Mouse (Mus musculus) right cerebral cortex, adult 18-20 months (tissue): ENCODE measurements around the gene Cd40.

Source experiments
- DNase-seq: peaks from one replicate; pipeline ENCODE4 v3.0.0; 2022; ENCODE audit warnings: mixed read lengths

The Cd40 gene

GRCm38 (mm10) chr2:165054888-165055852 is at the start of gene Cd40:
Cd40 (plus strand) TSS chr2:165055627.
- no peak for DNase-seq

- DNase-seq = no peak
Observed at GRCm38 (mm10) chr2:165006813-165007212, 48.6 kb upstream of the Cd40 start.

DNA sequence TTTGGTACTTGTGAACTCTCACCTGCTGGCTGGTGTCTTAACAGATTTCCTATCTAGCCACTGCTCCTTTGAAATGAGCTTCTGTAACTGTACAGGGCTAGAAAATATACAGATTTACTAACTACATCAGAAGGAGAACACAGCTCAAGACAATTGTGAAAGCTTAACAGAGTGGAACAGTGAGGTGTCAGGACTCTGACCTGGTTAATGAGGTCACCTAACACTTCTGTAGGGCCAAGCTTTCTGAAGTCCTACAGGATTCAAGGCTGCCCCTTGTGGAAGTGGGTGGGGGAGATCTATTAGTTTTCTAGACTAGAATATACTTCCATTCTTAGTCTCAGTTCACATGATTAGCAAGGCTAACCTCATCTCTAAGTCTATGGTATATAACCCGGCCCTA is 47.4 kb upstream of the Cd40 start:
- no peak for DNase-seq

DNA sequence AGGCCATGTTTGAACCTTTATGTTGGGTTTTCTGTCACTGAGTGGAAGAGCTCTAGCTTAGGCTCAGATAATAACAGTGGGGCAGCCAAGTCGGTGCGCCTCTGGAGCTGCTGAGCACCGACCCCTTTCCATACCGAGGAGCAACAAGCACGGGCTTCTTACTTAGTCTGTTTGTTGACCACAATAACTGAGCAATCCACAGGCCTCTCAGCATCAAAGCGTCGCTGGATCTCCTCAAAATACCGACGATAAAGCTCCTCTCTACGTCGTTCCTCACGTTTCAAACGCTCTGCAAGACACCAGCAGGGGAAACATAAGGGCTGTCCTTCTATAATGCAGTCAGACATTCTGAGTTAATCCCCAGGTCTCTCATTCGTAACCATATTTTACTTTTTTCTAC is 46.3 kb upstream of the Cd40 start:
- DNase-seq = no peak

GRCm38 (mm10) chr2:165009581-165009980 is 45.8 kb upstream of the Cd40 start:
- no peak for DNase-seq

DNA sequence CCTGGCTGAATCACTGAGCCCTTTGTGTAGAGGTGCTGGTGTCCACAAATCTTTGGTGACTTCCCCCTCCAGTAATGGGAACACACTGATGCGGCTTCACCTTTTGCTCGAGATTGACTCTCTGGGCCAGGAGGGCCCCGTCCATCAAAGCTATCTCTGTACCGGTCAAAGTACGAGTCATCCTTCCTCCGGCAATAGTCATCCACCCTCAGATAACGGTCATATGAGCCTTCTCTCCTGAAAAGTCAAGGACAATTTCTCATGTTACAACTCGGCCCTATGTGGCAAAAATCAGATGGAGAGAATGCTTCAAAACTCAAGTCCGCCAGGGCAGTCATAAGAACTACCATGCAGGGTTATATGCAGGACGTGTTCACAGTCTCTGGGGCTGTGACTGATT is 45.1 kb upstream of the Cd40 start:
- no peak for DNase-seq

DNA sequence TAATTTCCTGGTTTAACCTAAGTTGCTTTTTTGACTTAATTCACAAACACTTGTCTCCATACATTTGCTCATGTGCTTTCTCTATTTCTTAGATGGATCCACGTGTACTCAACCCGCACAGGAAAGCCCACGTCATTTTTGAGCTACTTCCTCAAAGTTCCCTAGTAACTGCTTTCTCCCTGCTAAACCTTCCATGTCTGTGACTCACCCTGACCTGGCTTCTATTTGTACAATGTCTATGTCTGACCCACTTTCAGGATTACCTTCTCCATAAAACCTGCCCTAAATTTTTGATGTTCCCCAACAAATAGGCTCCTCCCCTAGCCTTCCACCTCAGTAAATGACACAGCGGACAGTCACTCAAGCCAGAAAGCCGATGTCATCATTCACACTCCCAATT is 40.5 kb upstream of the Cd40 start:
- no peak for DNase-seq

- no peak for DNase-seq
Observed at GRCm38 (mm10) chr2:165020490-165020889, 34.9 kb upstream of the Cd40 start.

GRCm38 (mm10) chr2:165027163-165027562 is 28.3 kb upstream of the Cd40 start:
- DNase-seq = no peak

- no peak for DNase-seq
Observed at GRCm38 (mm10) chr2:165032533-165032932, 22.9 kb upstream of the Cd40 start.

GRCm38 (mm10) chr2:165033306-165033705 is 22.1 kb upstream of the Cd40 start:
- DNase-seq = no peak

DNA sequence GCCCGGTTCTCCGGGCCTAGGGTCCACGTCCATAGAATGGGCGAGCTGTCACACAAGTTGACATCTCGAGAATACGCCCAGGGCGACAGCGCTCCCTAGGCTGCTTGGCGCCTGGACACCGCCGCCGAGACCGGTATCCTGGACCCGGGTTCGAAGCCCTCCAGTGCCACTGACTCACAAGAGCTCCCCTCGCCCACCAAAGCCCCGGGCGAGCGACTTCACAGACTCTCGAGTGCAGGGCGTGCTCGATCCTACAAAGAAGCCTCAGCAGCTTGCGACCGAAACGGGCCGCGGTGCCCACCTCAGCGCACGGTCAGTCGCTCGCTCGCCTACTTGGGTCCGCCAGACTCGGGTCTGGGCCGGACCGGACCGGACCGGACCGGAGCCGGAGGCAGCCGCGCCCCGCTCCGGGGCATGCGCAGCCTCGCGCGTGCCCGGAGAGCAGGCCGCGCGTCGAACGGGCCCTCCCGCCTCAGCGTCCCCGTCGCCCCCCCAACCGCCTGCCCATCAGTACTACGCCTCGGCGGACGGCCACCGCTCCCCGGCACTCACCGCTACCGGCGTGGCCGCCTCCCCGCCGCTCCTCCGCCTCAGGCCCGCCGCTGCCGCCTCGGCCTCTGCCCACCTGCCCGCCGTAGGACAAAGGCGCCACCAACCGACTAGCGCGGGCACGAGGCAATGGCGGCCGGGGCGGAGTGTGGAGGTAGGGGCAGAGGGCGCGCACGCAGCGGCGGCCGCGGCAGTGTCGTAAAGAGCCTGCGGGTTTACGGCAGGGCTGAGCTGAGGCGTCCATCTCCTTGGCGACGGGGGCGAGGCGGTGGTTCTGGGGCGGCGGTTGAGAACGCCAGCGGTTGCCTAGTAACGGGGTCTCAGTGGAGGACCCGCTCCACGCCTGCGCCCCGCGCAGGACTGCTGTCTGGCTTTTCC is 21.0 kb upstream of the Cd40 start, which contains the start of gene Ncoa5:
Gene Ncoa5 (minus strand): TSS at position 737 of the 927 bp plus-strand sequence.
- peak; percentile 98 for DNase-seq

- no peak for DNase-seq
Observed at GRCm38 (mm10) chr2:165035058-165035431, 20.4 kb upstream of the Cd40 start.

- DNase-seq = no peak
Observed at GRCm38 (mm10) chr2:165037415-165037814, 18.0 kb upstream of the Cd40 start.

GRCm38 (mm10) chr2:165042126-165042525 is 13.3 kb upstream of the Cd40 start:
- DNase-seq = no peak

DNA sequence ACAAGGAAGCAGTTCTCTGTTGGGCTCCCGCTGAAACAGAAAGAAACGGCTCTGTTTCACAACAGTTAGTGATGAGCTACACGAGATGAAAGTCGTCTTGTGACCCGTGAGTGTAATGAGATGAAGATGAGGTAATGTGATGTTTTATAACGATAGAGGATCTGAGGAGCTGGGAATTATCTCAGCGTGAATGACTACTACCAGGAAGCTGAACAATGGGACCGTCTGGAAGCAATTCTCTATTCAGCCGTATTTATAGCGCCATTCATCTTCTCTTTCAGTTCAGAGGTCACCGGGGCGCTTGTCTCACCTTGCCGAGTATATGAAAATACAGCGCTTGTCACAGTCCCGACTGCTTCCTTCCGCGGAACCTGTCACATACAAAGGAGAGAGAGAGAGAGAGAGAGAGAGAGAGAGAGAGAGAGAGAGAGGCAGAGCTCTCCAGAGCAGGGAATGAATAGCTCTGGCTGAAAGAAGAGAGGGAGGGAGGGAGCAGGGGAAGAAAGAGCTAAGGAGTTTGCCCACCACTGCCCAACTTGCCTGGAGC is 12.3 kb upstream of the Cd40 start:
- DNase-seq = no peak

GRCm38 (mm10) chr2:165043729-165044128 is 11.7 kb upstream of the Cd40 start:
- no peak for DNase-seq

GRCm38 (mm10) chr2:165049044-165049443 is 6.4 kb upstream of the Cd40 start:
- DNase-seq = no peak

DNA sequence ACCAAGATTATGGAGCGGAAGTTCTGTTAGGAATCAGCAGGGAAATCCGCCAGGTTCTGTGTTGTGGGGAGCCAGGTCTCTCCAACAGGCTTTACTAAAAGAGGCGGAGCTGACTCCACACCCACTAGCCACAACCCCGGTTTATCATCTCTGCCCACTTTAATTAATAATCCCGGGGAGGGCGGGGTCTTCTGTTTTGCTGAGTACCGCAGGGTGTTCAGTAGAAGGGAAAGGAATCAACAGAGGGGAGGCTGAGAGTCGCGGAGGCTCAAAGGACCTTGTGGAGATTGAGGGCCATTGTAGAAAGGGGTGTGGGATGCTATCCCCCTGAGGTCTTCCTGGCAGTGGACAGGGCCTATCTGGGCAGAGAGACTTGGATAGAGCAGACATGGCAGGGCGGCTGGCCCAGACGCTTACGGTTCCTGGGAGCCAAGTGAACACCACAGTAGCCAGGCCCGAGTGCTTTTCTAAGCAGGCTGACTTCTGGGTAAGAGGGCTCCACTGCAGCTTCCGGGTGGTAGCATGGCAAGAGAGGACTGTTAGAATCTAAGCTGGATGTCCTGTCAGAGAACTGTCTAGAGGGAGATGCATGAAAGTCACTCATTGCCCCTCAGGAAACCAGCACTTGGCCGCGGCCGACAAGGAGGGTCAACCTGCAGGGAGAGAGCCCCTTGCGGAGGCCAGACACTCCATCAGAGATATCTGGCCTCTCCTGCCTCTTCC is 4.4 kb upstream of the Cd40 start:
- DNase-seq = no peak

GRCm38 (mm10) chr2:165051566-165051965 is 3.9 kb upstream of the Cd40 start:
- no peak for DNase-seq

GRCm38 (mm10) chr2:165055905-165056304 is 478 bp downstream of the Cd40 start:
- DNase-seq = no peak

DNA sequence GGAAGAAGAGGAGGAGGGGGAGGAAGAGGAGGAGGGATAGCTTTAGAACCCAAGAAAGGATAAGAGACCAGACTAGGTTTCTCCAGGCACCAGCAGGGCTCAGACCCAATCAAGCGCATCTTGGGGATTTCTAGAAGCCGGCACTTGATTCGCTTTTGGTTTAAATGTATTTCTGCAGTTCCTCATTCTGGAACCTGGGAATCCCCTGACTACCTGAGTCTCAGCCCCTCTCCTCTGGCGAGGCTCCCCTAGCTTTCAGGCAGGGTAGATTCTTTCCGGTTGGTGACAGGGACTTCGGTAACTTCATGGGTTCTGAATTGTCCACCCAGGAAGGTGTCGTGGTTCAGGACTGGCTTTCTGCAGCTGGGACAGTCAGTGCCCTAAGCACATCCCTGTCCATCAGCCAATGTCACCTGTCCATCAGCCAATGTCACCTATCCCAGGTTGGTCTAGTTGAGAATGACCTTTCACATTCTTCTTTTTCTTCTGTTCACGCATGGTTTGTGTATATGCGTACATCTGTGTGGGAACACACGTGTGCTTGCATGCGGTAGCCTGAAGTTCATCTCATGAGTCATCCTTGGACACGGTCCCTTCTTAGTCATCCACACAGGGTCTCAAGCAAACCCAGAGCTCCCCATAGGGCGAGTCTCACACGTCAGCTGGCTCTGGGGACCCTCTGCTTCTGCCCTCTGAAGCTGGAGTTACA is 1.1 kb downstream of the Cd40 start:
- no peak for DNase-seq
